Comparison of ENCODE assay signal across 34 mouse cellular contexts in the genomic region with DNA sequence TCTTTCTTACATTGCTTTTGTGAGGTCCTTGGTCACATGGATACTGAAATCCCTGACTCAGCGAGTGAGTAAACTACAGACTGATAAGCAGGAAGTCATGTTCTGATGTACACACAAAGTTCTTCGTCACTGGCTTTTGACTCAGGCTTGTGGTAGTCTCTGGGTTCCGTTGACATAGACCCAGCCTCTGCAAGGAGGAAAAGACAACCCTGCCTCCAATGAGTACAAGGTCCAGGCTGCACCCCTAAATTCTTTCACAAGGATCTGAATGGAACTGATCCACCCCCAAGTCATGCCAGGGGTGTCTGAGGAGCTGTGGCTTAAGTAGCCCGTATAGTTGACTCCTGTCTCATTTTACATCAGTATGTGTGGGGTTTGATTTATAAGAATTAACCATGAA. TPM values are rescaled to one million over a fixed set of nuclear protein-coding genes. Genes with fewer than 3 reads are reported as not detected.
A peak's percentile ranks its signal among the peaks of the same experiment; 100 is the strongest.
DNase-seq lines count a peak whose midpoint lies in the region; ATAC-seq and TF ChIP-seq lines count a peak whose summit lies in the region.
"Had no signal": no experiment of that assay in that cellular context is flagged by ENCODE, and none has a peak within 500 bp of the region (broad histone marks: within the 10 kb centered on the region; RNA-seq: fewer than 3 reads in every experiment).

No protein-coding gene starts in this region.

- H3K9ac ChIP-seq in intestine, postnatal 0 days (ENCODE audit: low read depth, low read length), result no peak overlapping the region
- no peak overlapping the region for H3K9ac ChIP-seq in stomach, embryonic 16.5 days (ENCODE audit: low read length)
- no peak overlapping the region for H3K9ac ChIP-seq in kidney, embryonic 15.5 days
- no peak overlapping the region for H3K9ac ChIP-seq in kidney, embryonic 14.5 days (ENCODE audit: low read depth, low read length)
- H3K9ac ChIP-seq: embryonic facial prominence, embryonic 13.5 days; forebrain, embryonic 12.5 days; forebrain, embryonic 15.5 days; heart, embryonic 13.5 days; hindbrain, embryonic 14.5 days had no signal

- H3K27me3 ChIP-seq in intestine, postnatal 0 days (replicated peaks; ENCODE audit: control insufficient read depth, insufficient read depth, low read length), result no peaks in the 10 kb centered on the region
- H3K27me3 ChIP-seq in stomach, embryonic 16.5 days (ENCODE audit: control insufficient read depth, insufficient read depth, low read length), result no peaks in the 10 kb centered on the region
- no peaks in the 10 kb centered on the region for H3K27me3 ChIP-seq in kidney, embryonic 15.5 days
- H3K27me3 ChIP-seq in kidney, embryonic 14.5 days (ENCODE audit: control insufficient read depth, insufficient read depth, low read length), result no peaks in the 10 kb centered on the region
- H3K27me3 ChIP-seq: embryonic facial prominence, embryonic 13.5 days; forebrain, embryonic 12.5 days; forebrain, embryonic 15.5 days; heart, embryonic 13.5 days had no signal

- 0 out of 2 replicates have a peak, but pooled peaks cover 7% of the 10 kb centered on the region for H3K4me1 ChIP-seq in intestine, postnatal 0 days (replicated peaks; ENCODE audit: control insufficient read depth, insufficient read depth, low read length)
- no peaks in the 10 kb centered on the region; the same call in 1 of the 2 replicates for H3K4me1 ChIP-seq in stomach, embryonic 16.5 days (ENCODE audit: control insufficient read depth, insufficient read depth, low read length)
- peaks cover 7% of the 10 kb centered on the region for H3K4me1 ChIP-seq in kidney, embryonic 15.5 days
- no peaks in the 10 kb centered on the region for H3K4me1 ChIP-seq in kidney, embryonic 14.5 days (ENCODE audit: control insufficient read depth, insufficient read depth, low read length)
- H3K4me1 ChIP-seq: embryonic facial prominence, embryonic 13.5 days; forebrain, embryonic 15.5 days had no signal

- TF ChIP-seq CTCF in intestine, postnatal 0 days (IDR thresholded peaks at IDR 0.05; ENCODE audit: low read depth), result no peak

- no peaks in the 10 kb centered on the region for H3K36me3 ChIP-seq in intestine, postnatal 0 days (ENCODE audit: control insufficient read depth, insufficient read depth)
- no peaks in the 10 kb centered on the region for H3K36me3 ChIP-seq in stomach, embryonic 16.5 days (ENCODE audit: control insufficient read depth, insufficient read depth, low read length)
- H3K36me3 ChIP-seq in kidney, embryonic 15.5 days, result no peaks in the 10 kb centered on the region
- no peaks in the 10 kb centered on the region for H3K36me3 ChIP-seq in kidney, embryonic 14.5 days (ENCODE audit: control insufficient read depth, insufficient read depth, low read length)
- H3K36me3 ChIP-seq: embryonic facial prominence, embryonic 10.5 days; embryonic facial prominence, embryonic 13.5 days; forebrain, embryonic 12.5 days; forebrain, embryonic 15.5 days; heart, embryonic 10.5 days; heart, embryonic 13.5 days had no signal

- H3K4me2 ChIP-seq in intestine, postnatal 0 days (replicated peaks; ENCODE audit: low read depth), result no peak overlapping the region
- no peak overlapping the region for H3K4me2 ChIP-seq in stomach, embryonic 16.5 days (ENCODE audit: low read depth, low read length)
- no peak overlapping the region for H3K4me2 ChIP-seq in kidney, embryonic 15.5 days
- no peak overlapping the region for H3K4me2 ChIP-seq in kidney, embryonic 14.5 days (replicated peaks; ENCODE audit: low read depth, low read length)
- H3K4me2 ChIP-seq: embryonic facial prominence, embryonic 13.5 days; forebrain, embryonic 12.5 days; forebrain, embryonic 15.5 days; heart, embryonic 13.5 days; hindbrain, embryonic 14.5 days had no signal

- WGBS in intestine, postnatal 0 days, result 34% methylated on average over 4 of the region's 4 CpGs
- 56% methylated on average over 4 of the region's 4 CpGs for WGBS in stomach, embryonic 16.5 days
- WGBS in kidney, embryonic 15.5 days, result 82% methylated on average over 4 of the region's 4 CpGs
- WGBS in kidney, embryonic 14.5 days, result 83% methylated on average over 4 of the region's 4 CpGs

- DNase-seq in heart, adult 11 months, result peak; percentile 30
- no peak for DNase-seq in heart, adult 18-20 months
- DNase-seq in lung, adult 18-20 months, result no peak
- DNase-seq: adrenal gland, adult 8-10 months; adrenal gland, postnatal 25 days; B cell, adult 2 months; cerebellum, adult 11-12 months; cerebellum, adult 8-10 months; cerebellum, postnatal 10 days; cerebellum, postnatal 36 days; embryo, embryonic 11 days; gastrocnemius, postnatal 14 days; heart, adult 2 months; heart, postnatal 14 days; heart, postnatal 4 days had no signal

- H3K9me3 ChIP-seq in intestine, postnatal 0 days (ENCODE audit: control insufficient read depth), result no peaks in the 10 kb centered on the region
- no peaks in the 10 kb centered on the region for H3K9me3 ChIP-seq in stomach, embryonic 16.5 days (replicated peaks; ENCODE audit: control insufficient read depth, low read length)
- H3K9me3 ChIP-seq in kidney, embryonic 15.5 days (replicated peaks), result no peaks in the 10 kb centered on the region
- no peaks in the 10 kb centered on the region for H3K9me3 ChIP-seq in kidney, embryonic 14.5 days (ENCODE audit: control insufficient read depth, low read length)
- H3K9me3 ChIP-seq: embryonic facial prominence, embryonic 10.5 days; embryonic facial prominence, embryonic 13.5 days; forebrain, embryonic 12.5 days; forebrain, embryonic 15.5 days; heart, embryonic 10.5 days; heart, embryonic 13.5 days had no signal

- peak; percentile 72 for ATAC-seq in intestine, postnatal 0 days
- ATAC-seq in stomach, embryonic 16.5 days (ENCODE audit: insufficient read depth, low FRiP score), result peak; percentile 70
- ATAC-seq in kidney, embryonic 15.5 days (replicated peaks; ENCODE audit: low FRiP score), result no peak
- ATAC-seq in kidney, embryonic 14.5 days (ENCODE audit: low FRiP score, low TSS enrichment), result no peak
- ATAC-seq: forebrain, embryonic 15.5 days had no signal

- no peak overlapping the region for H3K4me3 ChIP-seq in intestine, postnatal 0 days (ENCODE audit: low read depth, low read length)
- H3K4me3 ChIP-seq in stomach, embryonic 16.5 days (replicated peaks; ENCODE audit: low read length), result no peak overlapping the region
- H3K4me3 ChIP-seq in kidney, embryonic 15.5 days (replicated peaks), result no peak overlapping the region
- no peak overlapping the region for H3K4me3 ChIP-seq in kidney, embryonic 14.5 days (ENCODE audit: low read length)
- H3K4me3 ChIP-seq: embryonic facial prominence, embryonic 10.5 days; embryonic facial prominence, embryonic 13.5 days; erythroblast, embryonic 14.5 days; forebrain, embryonic 12.5 days; forebrain, embryonic 15.5 days; heart, adult 2 months; heart, embryonic 10.5 days; heart, embryonic 13.5 days had no signal

- no peak overlapping the region; the same call in 1 of the 2 replicates for H3K27ac ChIP-seq in intestine, postnatal 0 days (ENCODE audit: low read depth, low read length)
- peak overlapping the region; percentile 56; the same call in 1 of the 2 replicates for H3K27ac ChIP-seq in stomach, embryonic 16.5 days (ENCODE audit: low read length)
- no peak overlapping the region for H3K27ac ChIP-seq in kidney, embryonic 15.5 days
- no peak overlapping the region for H3K27ac ChIP-seq in kidney, embryonic 14.5 days (ENCODE audit: low read depth, low read length)
- H3K27ac ChIP-seq: embryonic facial prominence, embryonic 10.5 days; embryonic facial prominence, embryonic 13.5 days; forebrain, embryonic 12.5 days; forebrain, embryonic 15.5 days; heart, adult 2 months; heart, embryonic 10.5 days; heart, embryonic 13.5 days; hindbrain, embryonic 14.5 days had no signal

RNA-seq across cellular contexts. Expression of a gene that starts 3.5 kb away (rescaled TPM):
- total RNA-seq in heart, adult 18-20 months (2021), result under 1 TPM in 1 of 2 experiments, not detected in 1; 0.31 TPM
- polyA plus RNA-seq in intestine, postnatal 0 days (2015; fragmentation: Nextera tagmentation; extraction: Ambion mirVana), result 8.0 and 9.9 TPM in 2 replicates
- polyA plus RNA-seq in stomach, embryonic 16.5 days (2015; fragmentation: Nextera tagmentation; extraction: Ambion mirVana), result 92.1 and 140 TPM in 2 replicates
- 19.9 and 20.3 TPM in 2 replicates for polyA plus RNA-seq in kidney, embryonic 15.5 days (2015; fragmentation: Nextera tagmentation; extraction: Ambion mirVana)
- 24.7 and 33.3 TPM in 2 replicates for polyA plus RNA-seq in kidney, embryonic 14.5 days (2014; fragmentation: Nextera tagmentation; extraction: Ambion mirVana)
- total RNA-seq: adrenal gland, postnatal 25 days; gastrocnemius, adult 18-20 months; gastrocnemius, postnatal 14 days; heart, adult 2 months; heart, postnatal 14 days; heart, postnatal 4 days; MEL had no signal
- polyA plus RNA-seq: brain, embryonic 14.5 days; cortical plate, adult 2 months; erythroblast, embryonic 14.5 days; hindbrain, embryonic 11.5 days had no signal

RNA-seq across cellular contexts. Expression of a gene that starts 24.7 kb away (rescaled TPM):
- not detected for total RNA-seq in heart, adult 18-20 months (2021)
- not detected in 2 replicates for polyA plus RNA-seq in intestine, postnatal 0 days (2015; fragmentation: Nextera tagmentation; extraction: Ambion mirVana)
- 0.14 TPM in 1 of 2 replicates, not detected in the other for polyA plus RNA-seq in stomach, embryonic 16.5 days (2015; fragmentation: Nextera tagmentation; extraction: Ambion mirVana)
- polyA plus RNA-seq in kidney, embryonic 15.5 days (2015; fragmentation: Nextera tagmentation; extraction: Ambion mirVana), result 0.32 and 0.43 TPM in 2 replicates
- 0.43 and 0.69 TPM in 2 replicates for polyA plus RNA-seq in kidney, embryonic 14.5 days (2014; fragmentation: Nextera tagmentation; extraction: Ambion mirVana)
- total RNA-seq: adrenal gland, adult 8-10 months; adrenal gland, postnatal 25 days; gastrocnemius, adult 18-20 months; gastrocnemius, postnatal 14 days; gastrocnemius, postnatal 4 days; heart, adult 2 months; heart, postnatal 14 days; heart, postnatal 4 days; MEL had no signal
- polyA plus RNA-seq: brain, embryonic 14.5 days; cortical plate, adult 2 months; embryonic facial prominence, embryonic 10.5 days; embryonic facial prominence, embryonic 13.5 days; erythroblast, embryonic 14.5 days; forebrain, embryonic 12.5 days; forebrain, embryonic 15.5 days; heart, adult 2 months; heart, embryonic 10.5 days; heart, embryonic 13.5 days; heart, embryonic 16.5 days; hindbrain, embryonic 11.5 days; hindbrain, embryonic 14.5 days had no signal

RNA-seq across cellular contexts. Expression of a gene that starts 46.5 kb away (rescaled TPM):
- total RNA-seq in heart, adult 18-20 months (2021), result not detected
- polyA plus RNA-seq in intestine, postnatal 0 days (2015; fragmentation: Nextera tagmentation; extraction: Ambion mirVana), result not detected in 2 replicates
- not detected in 2 replicates for polyA plus RNA-seq in stomach, embryonic 16.5 days (2015; fragmentation: Nextera tagmentation; extraction: Ambion mirVana)
- polyA plus RNA-seq in kidney, embryonic 15.5 days (2015; fragmentation: Nextera tagmentation; extraction: Ambion mirVana), result not detected in 2 replicates
- polyA plus RNA-seq in kidney, embryonic 14.5 days (2014; fragmentation: Nextera tagmentation; extraction: Ambion mirVana), result not detected in 2 replicates
- total RNA-seq: adrenal gland, adult 8-10 months; adrenal gland, postnatal 25 days; gastrocnemius, adult 18-20 months; gastrocnemius, postnatal 14 days; gastrocnemius, postnatal 4 days; heart, adult 2 months; heart, postnatal 14 days; heart, postnatal 4 days; MEL had no signal
- polyA plus RNA-seq: brain, embryonic 14.5 days; cortical plate, adult 2 months; embryonic facial prominence, embryonic 10.5 days; embryonic facial prominence, embryonic 13.5 days; erythroblast, embryonic 14.5 days; forebrain, embryonic 12.5 days; forebrain, embryonic 15.5 days; heart, adult 2 months; heart, embryonic 10.5 days; heart, embryonic 13.5 days; heart, embryonic 16.5 days; hindbrain, embryonic 11.5 days; hindbrain, embryonic 14.5 days had no signal

RNA-seq across cellular contexts. Expression of a gene that starts 54.2 kb away (rescaled TPM):
- not detected for total RNA-seq in heart, adult 18-20 months (2021)
- not detected in 2 replicates for polyA plus RNA-seq in intestine, postnatal 0 days (2015; fragmentation: Nextera tagmentation; extraction: Ambion mirVana)
- polyA plus RNA-seq in stomach, embryonic 16.5 days (2015; fragmentation: Nextera tagmentation; extraction: Ambion mirVana), result not detected in 2 replicates
- polyA plus RNA-seq in kidney, embryonic 15.5 days (2015; fragmentation: Nextera tagmentation; extraction: Ambion mirVana), result not detected in 2 replicates
- polyA plus RNA-seq in kidney, embryonic 14.5 days (2014; fragmentation: Nextera tagmentation; extraction: Ambion mirVana), result not detected in 2 replicates
- total RNA-seq: adrenal gland, adult 8-10 months; adrenal gland, postnatal 25 days; gastrocnemius, postnatal 14 days; gastrocnemius, postnatal 4 days; heart, adult 2 months; heart, postnatal 14 days; heart, postnatal 4 days; MEL had no signal
- polyA plus RNA-seq: brain, embryonic 14.5 days; cortical plate, adult 2 months; embryonic facial prominence, embryonic 10.5 days; embryonic facial prominence, embryonic 13.5 days; erythroblast, embryonic 14.5 days; forebrain, embryonic 12.5 days; forebrain, embryonic 15.5 days; heart, adult 2 months; heart, embryonic 10.5 days; heart, embryonic 13.5 days; heart, embryonic 16.5 days; hindbrain, embryonic 11.5 days; hindbrain, embryonic 14.5 days had no signal

RNA-seq across cellular contexts. Expression of a gene that starts 58.5 kb away (rescaled TPM):
- not detected for total RNA-seq in heart, adult 18-20 months (2021)
- polyA plus RNA-seq in intestine, postnatal 0 days (2015; fragmentation: Nextera tagmentation; extraction: Ambion mirVana), result 166 and 189 TPM in 2 replicates
- polyA plus RNA-seq in stomach, embryonic 16.5 days (2015; fragmentation: Nextera tagmentation; extraction: Ambion mirVana), result 16.6 and 23.3 TPM in 2 replicates
- 1.2 and 1.7 TPM in 2 replicates for polyA plus RNA-seq in kidney, embryonic 15.5 days (2015; fragmentation: Nextera tagmentation; extraction: Ambion mirVana)
- polyA plus RNA-seq in kidney, embryonic 14.5 days (2014; fragmentation: Nextera tagmentation; extraction: Ambion mirVana), result 0.22 and 0.36 TPM in 2 replicates
- total RNA-seq: heart, adult 2 months; MEL had no signal
- polyA plus RNA-seq: brain, embryonic 14.5 days; erythroblast, embryonic 14.5 days; forebrain, embryonic 15.5 days; hindbrain, embryonic 14.5 days had no signal

Comparison
In these comparisons a context has a peak if more than half of its experiments do, and no peak if none do; other contexts are left out.
1. ATAC-seq: peak in intestine, postnatal 0 days (single experiment) and stomach, embryonic 16.5 days (single experiment); none in kidney, embryonic 15.5 days (single experiment) and kidney, embryonic 14.5 days (single experiment).